Comparison of ENCODE assay signal across 12 mouse cellular contexts in genomic region chr16:4651624-4652023, GRCm38 (mm10). TPM values are rescaled to one million over a fixed set of nuclear protein-coding genes. Genes with fewer than 3 reads are reported as not detected.
DNase-seq lines count a peak whose midpoint lies in the region; ATAC-seq lines count a peak whose summit lies in the region.
"Had no signal": no experiment of that assay in that cellular context is flagged by ENCODE, and none has a peak within 500 bp of the region (broad histone marks: within the 10 kb centered on the region; RNA-seq: fewer than 3 reads in every experiment).

No protein-coding gene starts in this region.

- no peak overlapping the region for H3K4me3 ChIP-seq in heart, embryonic 12.5 days
- H3K4me3 ChIP-seq in midbrain, embryonic 10.5 days, result no peak overlapping the region
- no peak overlapping the region for H3K4me3 ChIP-seq in midbrain, embryonic 13.5 days (replicated peaks)
- no peak overlapping the region for H3K4me3 ChIP-seq in embryonic facial prominence, embryonic 14.5 days (ENCODE audit: low read depth, low read length)
- H3K4me3 ChIP-seq in neural tube, embryonic 11.5 days (ENCODE audit: low read depth, low read length), result no peak overlapping the region

- H3K9ac ChIP-seq in heart, embryonic 12.5 days, result no peak overlapping the region
- no peak overlapping the region; the same call in 1 of the 2 replicates for H3K9ac ChIP-seq in midbrain, embryonic 13.5 days (replicated peaks)
- no peak overlapping the region for H3K9ac ChIP-seq in embryonic facial prominence, embryonic 14.5 days (ENCODE audit: low read depth, low read length)
- H3K9ac ChIP-seq in neural tube, embryonic 11.5 days (ENCODE audit: low read length), result no peak overlapping the region

- H3K27me3 ChIP-seq in heart, embryonic 12.5 days (replicated peaks), result no peaks in the 10 kb centered on the region
- no peaks in the 10 kb centered on the region for H3K27me3 ChIP-seq in midbrain, embryonic 10.5 days (ENCODE audit: low read depth, poor library complexity, severe bottlenecking)
- no peaks in the 10 kb centered on the region for H3K27me3 ChIP-seq in midbrain, embryonic 13.5 days
- no peaks in the 10 kb centered on the region for H3K27me3 ChIP-seq in embryonic facial prominence, embryonic 14.5 days (replicated peaks; ENCODE audit: control insufficient read depth, insufficient read depth, low read length)
- H3K27me3 ChIP-seq in neural tube, embryonic 11.5 days (ENCODE audit: control insufficient read depth, insufficient read depth, low read length), result no peaks in the 10 kb centered on the region

- peaks cover 82% of the 10 kb centered on the region for H3K4me1 ChIP-seq in heart, embryonic 12.5 days (replicated peaks)
- H3K4me1 ChIP-seq in midbrain, embryonic 10.5 days, result peaks cover 47% of the 10 kb centered on the region
- peaks cover 20% of the 10 kb centered on the region for H3K4me1 ChIP-seq in midbrain, embryonic 13.5 days (replicated peaks)
- H3K4me1 ChIP-seq in embryonic facial prominence, embryonic 14.5 days (ENCODE audit: control insufficient read depth, insufficient read depth, low read length), result peaks cover 65% of the 10 kb centered on the region
- peaks cover 10% of the 10 kb centered on the region for H3K4me1 ChIP-seq in neural tube, embryonic 11.5 days (ENCODE audit: control insufficient read depth, insufficient read depth, low read length)

- ATAC-seq in heart, embryonic 12.5 days (ENCODE audit: insufficient number of reproducible peaks, low FRiP score), result no peak
- ATAC-seq in midbrain, embryonic 13.5 days, result no peak
- ATAC-seq in embryonic facial prominence, embryonic 14.5 days (ENCODE audit: low read depth), result peak; percentile 80
- no peak for ATAC-seq in neural tube, embryonic 11.5 days (ENCODE audit: insufficient read depth, low FRiP score, low TSS enrichment)
- no peak for ATAC-seq in frontal cortex, adult (ENCODE audit: low TSS enrichment)

- 68% methylated on average over 7 of the region's 7 CpGs for WGBS in heart, embryonic 12.5 days
- whole genome bisulfite sequencing in midbrain, embryonic 10.5 days, result 77% methylated on average over 7 of the region's 7 CpGs
- WGBS in midbrain, embryonic 13.5 days, result 75% methylated on average over 7 of the region's 7 CpGs
- 29% methylated on average over 7 of the region's 7 CpGs for WGBS in embryonic facial prominence, embryonic 14.5 days
- WGBS in neural tube, embryonic 11.5 days, result 54% methylated on average over 7 of the region's 7 CpGs

- peaks cover 75% of the 10 kb centered on the region for H3K36me3 ChIP-seq in heart, embryonic 12.5 days
- peaks cover 74% of the 10 kb centered on the region for H3K36me3 ChIP-seq in midbrain, embryonic 10.5 days
- peaks cover 53% of the 10 kb centered on the region for H3K36me3 ChIP-seq in midbrain, embryonic 13.5 days
- peaks cover 42% of the 10 kb centered on the region for H3K36me3 ChIP-seq in embryonic facial prominence, embryonic 14.5 days (ENCODE audit: control insufficient read depth, insufficient read depth, low read length)
- H3K36me3 ChIP-seq in neural tube, embryonic 11.5 days (ENCODE audit: control insufficient read depth, insufficient read depth, low read length), result peaks cover 7% of the 10 kb centered on the region

- no peak for DNase-seq in heart, postnatal 4 days
- peak; percentile 36 for DNase-seq in midbrain, embryonic 10.5 days (ENCODE audit: low spot score)
- peak; percentile 93 for DNase-seq in embryonic facial prominence, embryonic 14.5 days (ENCODE audit: low spot score)
- peak; percentile 53 for DNase-seq in neural tube, embryonic 11.5 days (ENCODE audit: low spot score)
- DNase-seq in thymus, postnatal 14 days, result no peak
- DNase-seq: cerebellum, postnatal 25 days; gastrocnemius, postnatal 14 days; lung, adult 18-20 months had no signal

- H3K4me2 ChIP-seq in heart, embryonic 12.5 days, result no peak overlapping the region
- no peak overlapping the region for H3K4me2 ChIP-seq in midbrain, embryonic 13.5 days (replicated peaks)
- H3K4me2 ChIP-seq in embryonic facial prominence, embryonic 14.5 days (ENCODE audit: low read depth, low read length), result 0 out of 2 replicates have a peak overlapping the region, but pooled peaks have one; percentile 13
- H3K4me2 ChIP-seq in neural tube, embryonic 11.5 days (ENCODE audit: low read depth), result no peak overlapping the region

- H3K9me3 ChIP-seq in heart, embryonic 12.5 days (replicated peaks), result no peaks in the 10 kb centered on the region
- no peaks in the 10 kb centered on the region for H3K9me3 ChIP-seq in midbrain, embryonic 10.5 days (replicated peaks)
- no peaks in the 10 kb centered on the region for H3K9me3 ChIP-seq in midbrain, embryonic 13.5 days
- H3K9me3 ChIP-seq in embryonic facial prominence, embryonic 14.5 days (ENCODE audit: control insufficient read depth, low read length), result no peaks in the 10 kb centered on the region
- no peaks in the 10 kb centered on the region for H3K9me3 ChIP-seq in neural tube, embryonic 11.5 days (ENCODE audit: control insufficient read depth, low read length)

- H3K27ac ChIP-seq in heart, embryonic 12.5 days (ENCODE audit: poor library complexity, severe bottlenecking), result peak overlapping the region; percentile 44
- 0 out of 2 replicates have a peak overlapping the region, but pooled peaks have one; percentile 24 for H3K27ac ChIP-seq in midbrain, embryonic 10.5 days (replicated peaks)
- no peak overlapping the region for H3K27ac ChIP-seq in midbrain, embryonic 13.5 days
- H3K27ac ChIP-seq in embryonic facial prominence, embryonic 14.5 days (replicated peaks; ENCODE audit: low read depth, low read length), result peak overlapping the region; percentile 87
- H3K27ac ChIP-seq in neural tube, embryonic 11.5 days (ENCODE audit: low read depth, low read length), result no peak overlapping the region

RNA-seq across cellular contexts. Expression of gene Dnaja3, which starts 11.8 kb away (rescaled TPM):
- 77.6 and 77.7 TPM in 2 replicates for polyA plus RNA-seq in heart, embryonic 12.5 days (2016; fragmentation: Nextera tagmentation; extraction: Ambion mirVana)
- 10 to 100 TPM; 82.7 to 84.7 TPM for total RNA-seq in heart, postnatal 4 days (2021)
- 59.9 and 66.1 TPM in 2 replicates for polyA plus RNA-seq in midbrain, embryonic 10.5 days (2016; fragmentation: Nextera tagmentation; extraction: Ambion mirVana)
- 50.5 and 54.3 TPM in 2 replicates for polyA plus RNA-seq in midbrain, embryonic 13.5 days (2015; fragmentation: Nextera tagmentation; extraction: Ambion mirVana)
- 57.6 and 57.7 TPM in 2 replicates for polyA plus RNA-seq in embryonic facial prominence, embryonic 14.5 days (2014; fragmentation: Nextera tagmentation; extraction: Ambion mirVana)
- polyA plus RNA-seq in neural tube, embryonic 11.5 days (2014; fragmentation: Nextera tagmentation; extraction: Ambion mirVana), result 54.2 and 56.6 TPM in 2 replicates

RNA-seq across cellular contexts. Expression of gene Vasn, which starts 11.9 kb away (rescaled TPM):
- polyA plus RNA-seq in heart, embryonic 12.5 days (2016; fragmentation: Nextera tagmentation; extraction: Ambion mirVana), result 14.8 and 16.4 TPM in 2 replicates
- 10 to 100 TPM; 17.7 to 18.2 TPM for total RNA-seq in heart, postnatal 4 days (2021)
- 9.0 and 10.6 TPM in 2 replicates for polyA plus RNA-seq in midbrain, embryonic 10.5 days (2016; fragmentation: Nextera tagmentation; extraction: Ambion mirVana)
- 3.2 and 4.6 TPM in 2 replicates for polyA plus RNA-seq in midbrain, embryonic 13.5 days (2015; fragmentation: Nextera tagmentation; extraction: Ambion mirVana)
- 31.3 and 32.4 TPM in 2 replicates for polyA plus RNA-seq in embryonic facial prominence, embryonic 14.5 days (2014; fragmentation: Nextera tagmentation; extraction: Ambion mirVana)
- 10.5 and 11.1 TPM in 2 replicates for polyA plus RNA-seq in neural tube, embryonic 11.5 days (2014; fragmentation: Nextera tagmentation; extraction: Ambion mirVana)

RNA-seq across cellular contexts. Expression of gene Pam16, which starts 26.8 kb away (rescaled TPM):
- polyA plus RNA-seq in heart, embryonic 12.5 days (2016; fragmentation: Nextera tagmentation; extraction: Ambion mirVana), result 127 and 128 TPM in 2 replicates
- total RNA-seq in heart, postnatal 4 days (2021), result 10 to 100 TPM; 89.5 to 92.6 TPM
- polyA plus RNA-seq in midbrain, embryonic 10.5 days (2016; fragmentation: Nextera tagmentation; extraction: Ambion mirVana), result 91.0 and 94.8 TPM in 2 replicates
- polyA plus RNA-seq in midbrain, embryonic 13.5 days (2015; fragmentation: Nextera tagmentation; extraction: Ambion mirVana), result 153 and 155 TPM in 2 replicates
- 90.8 and 90.9 TPM in 2 replicates for polyA plus RNA-seq in embryonic facial prominence, embryonic 14.5 days (2014; fragmentation: Nextera tagmentation; extraction: Ambion mirVana)
- 94.3 and 108 TPM in 2 replicates for polyA plus RNA-seq in neural tube, embryonic 11.5 days (2014; fragmentation: Nextera tagmentation; extraction: Ambion mirVana)

RNA-seq across cellular contexts. Expression of gene Coro7, which starts 28.0 kb away (rescaled TPM):
- polyA plus RNA-seq in heart, embryonic 12.5 days (2016; fragmentation: Nextera tagmentation; extraction: Ambion mirVana), result 14.8 and 15.3 TPM in 2 replicates
- 10 to 100 TPM; 24.1 to 26.5 TPM for total RNA-seq in heart, postnatal 4 days (2021)
- polyA plus RNA-seq in midbrain, embryonic 10.5 days (2016; fragmentation: Nextera tagmentation; extraction: Ambion mirVana), result 21.4 and 25.0 TPM in 2 replicates
- polyA plus RNA-seq in midbrain, embryonic 13.5 days (2015; fragmentation: Nextera tagmentation; extraction: Ambion mirVana), result 25.1 and 26.5 TPM in 2 replicates
- polyA plus RNA-seq in embryonic facial prominence, embryonic 14.5 days (2014; fragmentation: Nextera tagmentation; extraction: Ambion mirVana), result 11.5 and 16.1 TPM in 2 replicates
- polyA plus RNA-seq in neural tube, embryonic 11.5 days (2014; fragmentation: Nextera tagmentation; extraction: Ambion mirVana), result 18.7 and 24.8 TPM in 2 replicates

RNA-seq across cellular contexts. Expression of gene Glis2, which starts 57.1 kb away (rescaled TPM):
- 24.9 and 25.5 TPM in 2 replicates for polyA plus RNA-seq in heart, embryonic 12.5 days (2016; fragmentation: Nextera tagmentation; extraction: Ambion mirVana)
- total RNA-seq in heart, postnatal 4 days (2021), result 10 to 100 TPM; 35.3 to 43.8 TPM
- 23.0 and 23.6 TPM in 2 replicates for polyA plus RNA-seq in midbrain, embryonic 10.5 days (2016; fragmentation: Nextera tagmentation; extraction: Ambion mirVana)
- polyA plus RNA-seq in midbrain, embryonic 13.5 days (2015; fragmentation: Nextera tagmentation; extraction: Ambion mirVana), result 20.0 and 26.3 TPM in 2 replicates
- 34.7 and 36.3 TPM in 2 replicates for polyA plus RNA-seq in embryonic facial prominence, embryonic 14.5 days (2014; fragmentation: Nextera tagmentation; extraction: Ambion mirVana)
- polyA plus RNA-seq in neural tube, embryonic 11.5 days (2014; fragmentation: Nextera tagmentation; extraction: Ambion mirVana), result 32.4 and 37.0 TPM in 2 replicates
- total RNA-seq: neutrophil, adult 5-6 weeks had no signal

Comparison
In these comparisons a context has a peak if more than half of its experiments do, and no peak if none do; other contexts are left out.
1. H3K27ac ChIP-seq: peak in heart, embryonic 12.5 days (single experiment), midbrain, embryonic 10.5 days (single experiment) and embryonic facial prominence, embryonic 14.5 days (single experiment); none in midbrain, embryonic 13.5 days (single experiment) and neural tube, embryonic 11.5 days (single experiment).
2. DNase-seq: peak in midbrain, embryonic 10.5 days (single experiment), embryonic facial prominence, embryonic 14.5 days (single experiment) and neural tube, embryonic 11.5 days (single experiment); none in heart, postnatal 4 days (single experiment) and thymus, postnatal 14 days (single experiment).